Mouse (Mus musculus) fibroblast of lung, adult 2 months (primary cell): Measurements from ENCODE around the gene Faap20.
"Not testable (repeated sequence)": the region's sequence is repeated elsewhere in the genome, so short reads cannot be mapped to it uniquely, and the experiment has no call there.

Experiments used
- DNase-seq: peaks from one replicate; pipeline ENCODE4 v3.0.0-alpha.2; 2011; ENCODE audit warnings: low read depth

Gene Faap20

DNA sequence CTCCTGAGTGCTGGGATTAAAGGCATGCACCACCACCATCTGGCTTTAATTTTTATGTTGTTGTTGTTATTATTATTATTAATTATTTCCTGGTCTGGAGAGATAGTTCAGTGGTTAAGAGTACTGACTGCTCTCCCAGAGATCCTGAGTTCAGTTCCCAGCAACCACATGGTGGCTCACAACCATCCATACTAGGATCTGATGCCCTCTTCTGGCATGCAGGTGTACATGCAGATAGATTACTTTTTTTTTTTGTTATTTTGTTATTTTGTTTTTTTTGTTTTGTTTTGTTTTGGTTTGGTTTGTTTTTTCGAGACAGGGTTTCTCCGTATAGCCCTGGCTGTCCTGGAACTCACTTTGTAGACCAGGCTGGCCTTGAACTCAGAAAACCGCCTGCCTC lies 1.5 kb upstream of the Faap20 start:
- not testable (repeated sequence) for DNase-seq

DNA sequence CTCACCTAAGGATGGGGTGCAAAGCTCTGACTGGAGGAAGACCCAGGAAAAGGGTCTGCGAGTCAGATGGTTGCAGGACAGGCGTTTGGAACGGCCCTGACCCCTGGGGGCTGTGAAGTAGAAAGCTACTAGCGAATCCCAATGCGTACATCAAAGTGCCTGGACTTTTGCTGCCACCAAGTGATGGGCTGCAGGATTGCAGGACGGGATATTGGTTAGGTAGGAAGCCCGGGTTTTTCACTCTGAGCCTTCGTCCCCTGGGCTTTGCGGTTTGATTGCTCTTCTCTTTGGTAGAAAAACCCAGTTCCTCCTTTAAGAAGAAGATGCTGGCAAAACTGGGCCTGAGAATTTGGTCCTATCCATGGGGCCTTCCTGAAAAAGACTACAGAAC lies 350 bp upstream of the Faap20 start:
- DNase-seq: peak; percentile 93

DNA sequence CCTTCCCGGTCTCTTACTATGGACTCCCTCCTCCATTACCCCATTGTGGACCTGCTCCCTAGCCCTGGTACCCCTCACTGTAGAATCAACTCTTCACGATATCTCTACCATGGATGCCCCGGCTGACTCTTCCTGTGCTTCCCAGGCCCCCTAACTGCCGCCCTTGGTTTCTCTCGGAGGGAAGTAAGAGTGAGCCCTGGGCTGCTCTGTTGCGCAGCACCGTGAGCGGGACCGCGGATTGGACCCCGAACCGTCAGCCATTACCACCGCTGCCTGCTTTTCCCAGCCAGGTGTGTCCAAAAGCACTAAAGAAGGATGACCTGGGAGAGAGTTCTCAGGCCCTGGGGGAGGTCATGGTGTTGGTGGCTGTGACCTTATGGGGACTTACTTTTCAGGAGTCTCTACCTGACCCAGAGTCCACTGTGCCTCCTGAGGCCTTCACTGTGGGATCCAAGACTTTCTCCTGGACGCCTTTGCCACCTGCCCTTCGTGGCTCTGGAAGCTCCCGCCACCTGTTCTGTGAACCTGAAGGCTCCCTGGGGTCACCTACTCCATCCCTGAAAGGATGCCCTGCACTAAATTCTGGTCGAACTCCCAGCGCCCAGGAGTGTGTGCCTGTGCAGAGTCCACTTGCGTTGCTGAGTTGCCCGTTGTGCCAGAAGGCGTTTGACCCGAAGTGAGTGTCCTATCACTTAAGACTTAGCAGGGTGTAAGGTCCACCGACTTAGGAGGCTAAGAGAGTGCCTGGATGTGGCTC lies 937 bp downstream of the Faap20 start:
- DNase-seq: no peak

DNA sequence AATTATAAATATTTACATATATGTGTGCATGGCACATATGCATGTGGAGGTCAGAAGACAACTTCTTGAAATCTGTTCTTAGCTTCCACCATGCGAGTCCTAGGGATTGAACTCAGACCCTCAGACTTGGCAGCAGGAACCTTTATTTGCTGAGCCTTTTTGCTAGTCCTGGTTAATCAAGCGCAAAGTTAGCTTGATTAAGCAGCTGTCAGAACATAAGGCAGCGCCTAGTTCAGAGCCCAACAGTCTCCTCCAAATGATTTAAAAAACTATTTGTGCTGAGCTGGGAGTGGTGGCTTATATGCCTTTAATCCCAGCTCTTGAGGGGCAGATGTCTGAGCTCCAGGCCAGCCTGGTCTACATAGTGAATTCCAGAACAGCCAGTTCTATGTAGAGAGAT lies 1.5 kb downstream of the Faap20 start:
- DNase-seq: no peak

DNA sequence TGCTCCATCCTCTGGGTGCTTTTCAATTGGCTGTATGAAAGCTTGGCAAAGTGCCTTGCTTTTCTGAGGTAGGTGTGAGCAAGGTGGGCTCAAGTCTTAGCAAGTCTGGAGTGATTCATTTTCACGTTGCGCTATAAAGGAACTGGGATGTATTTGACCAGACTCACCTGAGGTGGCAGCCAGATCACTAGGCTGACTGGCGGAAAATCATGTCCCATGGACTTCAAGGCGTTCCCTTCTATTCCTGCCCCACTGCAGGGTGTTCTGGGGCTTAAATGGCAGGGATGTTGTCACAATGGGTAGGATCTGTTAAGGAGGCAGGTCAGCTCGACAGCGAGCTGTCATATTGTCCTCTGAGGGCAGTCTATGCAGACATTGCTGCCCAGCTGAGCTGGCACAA lies 2.7 kb downstream of the Faap20 start:
- no peak for DNase-seq

DNA sequence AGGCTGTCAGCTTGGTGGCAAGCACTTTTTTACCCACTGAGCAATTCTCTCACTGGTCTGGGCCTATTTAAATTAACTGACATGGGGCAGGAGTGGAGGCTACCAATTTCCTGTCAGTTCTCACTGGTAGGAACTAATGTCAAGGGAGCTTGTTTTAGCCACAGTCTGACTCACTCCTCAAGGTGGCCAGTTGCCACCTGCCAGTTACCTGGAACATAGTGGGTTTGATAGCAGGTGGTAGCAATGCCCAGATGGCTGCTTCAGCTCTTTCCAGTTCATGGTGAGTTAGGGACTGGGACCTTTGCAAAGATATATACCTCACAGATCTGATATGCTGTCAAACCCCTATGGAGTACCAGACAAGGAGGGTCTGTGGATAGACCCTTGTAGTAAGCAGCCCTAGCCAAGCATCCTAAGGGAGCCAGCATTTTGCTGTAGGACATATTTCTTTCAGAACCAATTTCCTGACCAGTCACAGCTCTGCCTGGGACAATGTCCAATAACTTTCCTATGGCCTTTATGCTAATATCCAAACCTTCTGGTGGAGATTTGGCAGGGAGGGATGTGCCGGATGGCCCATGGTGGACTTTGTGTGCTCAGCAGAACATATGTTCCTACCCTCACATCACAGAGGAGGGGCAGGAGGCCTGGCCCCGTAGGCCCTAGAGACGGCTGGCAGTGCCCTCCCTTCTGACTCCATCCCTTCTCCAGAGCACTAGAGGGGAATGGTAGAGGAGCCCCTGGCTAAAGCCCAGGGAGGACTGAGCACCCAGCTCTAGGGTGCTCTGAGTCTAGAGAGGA lies 15.1 kb downstream of the Faap20 start:
- DNase-seq: no peak

DNA sequence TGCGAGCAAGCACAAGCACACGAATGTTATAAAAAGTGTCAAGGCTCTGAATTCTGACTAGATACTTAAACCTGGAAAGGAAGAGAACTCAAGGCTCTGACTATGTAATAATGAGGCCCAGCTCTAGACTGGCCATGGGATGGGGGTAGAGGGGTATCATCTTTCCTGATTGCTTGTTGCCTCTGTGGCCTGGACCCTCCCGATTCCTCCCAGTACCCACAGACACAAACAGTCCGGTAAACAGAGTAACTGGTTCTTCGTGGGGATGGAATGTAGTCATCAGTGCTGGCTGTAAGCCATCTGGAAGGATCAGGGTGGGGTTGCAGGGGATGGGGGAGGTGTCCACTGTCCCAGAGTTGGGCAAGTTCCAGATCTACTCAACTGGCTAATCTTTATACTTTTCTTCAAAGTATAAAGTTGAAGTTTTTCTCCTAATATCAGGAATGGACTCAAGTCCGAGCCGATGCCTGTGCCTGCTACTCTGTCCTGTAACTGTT lies 17.5 kb downstream of the Faap20 start:
- no peak for DNase-seq

DNA sequence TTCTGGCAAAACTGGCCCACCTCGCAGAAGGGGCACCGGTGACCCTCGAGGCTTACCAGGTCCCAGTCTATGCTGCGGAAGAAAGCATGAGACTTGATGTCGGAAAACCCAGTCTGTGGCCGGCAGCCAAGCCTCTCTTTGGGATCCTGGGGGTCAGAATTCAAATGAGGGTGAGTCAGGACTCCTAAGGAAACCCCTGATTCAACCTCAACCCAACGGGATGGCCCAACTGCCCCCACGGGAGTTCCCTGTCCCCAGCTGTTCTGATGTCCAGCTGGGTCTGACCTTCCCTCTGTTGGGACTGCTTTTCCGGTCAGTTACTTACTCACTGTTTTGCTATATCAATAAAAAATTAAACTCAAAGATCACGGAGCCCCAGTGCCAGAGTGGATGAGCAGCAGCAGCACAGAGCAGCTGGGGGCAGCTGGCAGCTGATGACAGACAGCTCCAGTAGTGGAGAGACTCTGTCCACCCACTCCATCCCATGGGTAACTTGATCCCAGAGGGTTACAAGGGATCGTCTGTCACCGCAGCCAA lies 18.1 kb downstream of the Faap20 start:
- no peak for DNase-seq

DNA sequence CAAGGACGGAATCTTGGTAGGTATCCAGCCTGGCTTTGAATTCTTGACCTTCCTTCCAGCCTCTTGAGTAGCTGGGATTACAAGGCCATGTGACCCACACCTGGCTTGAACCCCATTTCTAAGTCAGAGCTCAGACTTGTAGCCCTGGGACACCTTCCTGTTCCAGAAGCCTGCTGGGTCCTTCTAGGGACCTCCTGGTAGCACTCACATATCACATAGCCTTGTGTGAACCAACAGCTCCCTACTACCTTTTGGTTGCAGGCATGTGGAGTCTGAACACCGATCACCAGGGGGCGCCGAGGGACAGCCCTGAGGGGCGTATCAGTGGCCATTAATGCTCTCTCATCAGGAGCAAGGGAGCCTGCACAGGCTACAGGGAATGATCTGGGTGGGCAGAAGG lies 18.8 kb downstream of the Faap20 start:
- no peak for DNase-seq

DNA sequence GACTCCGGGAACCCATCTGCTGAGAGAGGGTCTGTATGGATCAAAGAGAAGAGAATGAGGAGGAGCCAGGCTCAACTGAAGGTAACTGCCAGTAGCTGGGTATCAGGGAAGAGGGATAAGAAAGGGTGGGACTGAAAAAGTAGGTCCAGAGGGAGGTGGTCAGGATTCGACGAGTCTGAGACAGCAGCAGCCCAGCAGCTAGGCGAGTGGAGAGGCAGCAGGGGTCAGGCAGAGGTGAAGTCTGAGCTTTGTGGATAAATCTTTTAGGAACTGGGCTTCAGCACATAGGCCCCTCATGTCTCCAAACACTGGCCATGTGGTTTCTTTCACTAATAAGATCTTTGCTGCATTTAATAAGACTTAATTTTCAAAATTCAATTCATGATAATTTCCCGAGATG lies 24.8 kb downstream of the Faap20 start:
- DNase-seq: no peak

DNA sequence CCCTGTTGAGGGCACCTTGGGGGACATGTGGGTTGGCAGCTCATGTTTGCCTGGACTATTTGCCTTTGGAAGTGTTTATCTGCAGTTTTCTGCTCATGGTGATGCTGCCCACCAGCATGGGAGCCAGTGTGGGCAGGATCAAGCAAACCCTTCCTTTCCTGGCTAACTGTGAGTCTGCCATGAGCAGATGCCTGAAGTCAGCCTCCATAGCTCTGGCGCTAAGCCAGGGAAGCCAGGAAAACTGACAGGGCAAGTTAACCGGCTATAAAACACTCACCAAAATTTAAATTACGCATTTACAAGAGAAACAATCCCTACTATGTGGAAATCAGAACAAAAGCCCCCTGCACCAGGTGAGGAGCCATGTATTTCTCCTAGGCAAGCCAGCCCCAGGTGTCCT lies 25.2 kb downstream of the Faap20 start:
- no peak for DNase-seq

DNA sequence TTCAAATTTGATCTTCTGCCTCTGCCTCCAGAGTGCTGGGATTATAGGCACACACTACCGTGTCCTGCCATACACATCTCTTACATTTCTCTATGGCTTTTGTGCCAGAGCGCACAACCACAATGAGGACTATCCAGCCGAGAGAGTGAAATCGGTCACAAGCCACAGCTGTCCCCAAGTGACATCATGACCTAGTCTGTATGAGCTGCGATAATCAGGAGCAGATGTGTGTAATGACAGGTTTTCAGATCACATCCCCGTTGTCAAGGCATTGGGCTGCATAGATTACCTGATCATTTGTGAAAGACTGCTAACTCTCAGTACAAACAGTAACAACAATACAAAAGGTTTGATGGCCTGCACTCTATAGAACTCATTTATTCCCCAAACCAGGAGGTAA lies 28.4 kb downstream of the Faap20 start:
- DNase-seq: no peak

DNA sequence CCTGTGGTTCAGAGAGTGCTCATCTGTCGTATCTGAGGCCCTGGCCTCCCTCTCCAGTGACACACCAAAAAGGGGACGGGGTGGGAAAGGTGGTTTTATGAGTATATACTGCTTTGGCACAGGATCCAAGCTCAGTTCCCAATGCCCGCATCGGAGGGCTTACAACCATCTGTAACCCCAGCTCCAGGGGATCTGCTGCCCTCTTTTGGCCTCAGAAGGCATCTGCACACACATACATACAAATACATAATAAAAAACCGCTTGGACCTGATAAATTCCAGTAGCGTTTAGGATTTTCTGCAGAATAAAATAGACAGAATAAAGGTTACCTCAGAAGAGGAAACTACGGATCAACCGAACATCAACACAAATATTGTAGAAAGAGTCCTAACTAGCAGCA lies 29.5 kb downstream of the Faap20 start:
- no peak for DNase-seq

DNA sequence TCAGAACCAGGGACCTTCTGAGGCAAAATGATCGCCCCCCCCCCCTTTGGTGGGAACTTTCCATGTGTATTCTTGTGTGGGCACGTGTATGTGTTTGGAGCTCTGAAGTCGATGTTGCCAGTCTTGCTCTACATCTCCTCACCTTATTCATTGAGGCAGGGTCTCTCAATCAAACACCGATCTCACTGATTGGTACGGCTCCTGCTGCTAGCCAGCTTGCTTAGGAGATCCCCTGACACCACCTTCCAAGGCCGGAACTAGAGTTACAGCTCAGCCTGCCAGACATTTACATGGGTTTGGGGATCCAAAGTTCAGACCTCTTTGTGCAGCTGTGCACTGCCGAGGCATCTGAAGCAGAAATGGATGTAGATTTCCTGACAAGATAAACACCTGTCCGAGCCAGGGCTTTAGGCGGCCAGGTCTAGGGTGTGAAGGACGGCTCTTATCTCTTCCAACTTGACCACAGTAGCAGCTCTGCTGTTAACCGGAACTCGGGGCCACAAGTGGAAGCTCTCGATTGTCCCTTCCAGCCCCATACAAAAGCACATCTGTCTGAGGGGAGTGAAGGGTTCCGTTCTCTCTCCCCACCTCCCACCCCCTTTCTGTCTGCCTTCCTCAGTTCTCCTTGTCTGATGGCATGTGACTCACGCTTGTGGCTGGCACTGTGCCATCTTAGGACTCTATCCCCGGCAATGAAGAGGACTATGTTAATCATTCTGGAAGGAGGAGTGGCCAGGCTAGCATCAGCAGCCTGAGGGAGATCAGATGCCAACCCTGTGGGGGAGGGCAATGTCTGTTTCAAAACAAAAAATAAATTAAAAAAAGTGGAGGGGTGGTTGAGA lies 30.5 kb downstream of the Faap20 start:
- DNase-seq: no peak

DNA sequence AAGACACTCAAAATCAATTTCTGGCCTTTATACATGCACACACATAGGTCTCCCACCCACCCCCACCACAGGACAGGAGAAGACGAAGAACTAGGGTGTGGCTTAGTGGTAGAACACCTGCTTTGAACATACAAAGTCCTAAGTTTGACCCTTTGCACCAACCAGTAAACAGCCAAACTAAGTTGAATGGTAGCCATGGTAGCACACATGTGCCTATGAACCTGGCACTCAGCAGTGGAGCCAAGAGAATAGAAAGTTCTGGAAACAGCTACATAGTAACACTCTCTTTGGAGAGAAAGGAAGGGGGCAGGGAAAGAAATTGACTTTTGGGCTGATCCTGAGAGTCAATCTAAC lies 31.1 kb downstream of the Faap20 start:
- no peak for DNase-seq

DNA sequence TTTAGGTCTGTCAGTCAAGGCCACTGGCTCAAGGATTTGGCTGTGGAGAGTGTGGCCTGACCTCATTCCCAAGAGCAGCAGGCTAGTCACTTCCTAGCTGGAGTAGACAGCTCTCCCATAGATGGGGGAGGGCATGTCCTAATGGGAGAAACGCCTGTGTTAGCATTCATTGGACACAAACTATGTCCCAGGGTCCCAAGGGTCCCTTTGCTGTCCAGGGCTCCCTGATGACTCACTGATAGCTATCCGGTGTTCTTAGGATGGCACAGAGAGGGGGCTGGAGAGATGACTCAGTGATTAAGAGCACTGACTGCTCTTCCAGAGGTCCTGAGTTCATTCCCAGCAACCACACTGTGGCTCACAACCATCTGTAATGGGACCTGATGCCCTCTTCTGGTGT lies 31.6 kb downstream of the Faap20 start:
- no peak for DNase-seq

DNA sequence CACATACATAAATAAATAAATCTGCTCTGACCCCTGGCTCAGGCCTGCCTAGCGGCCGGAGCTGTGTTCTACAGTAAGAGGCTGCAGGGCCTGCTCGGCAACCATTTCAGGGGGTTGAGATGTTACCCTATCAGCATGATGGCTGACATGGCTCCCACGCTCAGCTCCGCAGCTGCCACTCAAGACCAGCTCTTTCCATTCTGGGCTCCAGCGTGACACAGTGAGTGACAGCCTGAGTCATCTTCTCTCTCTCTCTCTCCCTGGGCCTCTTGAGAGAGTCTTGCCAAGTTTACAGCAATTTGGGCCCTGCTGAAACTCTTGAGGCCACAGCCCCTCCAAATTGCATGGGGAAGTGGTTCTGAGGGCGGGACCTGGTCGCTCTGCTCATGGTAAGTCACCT lies 32.0 kb downstream of the Faap20 start:
- no peak for DNase-seq

DNA sequence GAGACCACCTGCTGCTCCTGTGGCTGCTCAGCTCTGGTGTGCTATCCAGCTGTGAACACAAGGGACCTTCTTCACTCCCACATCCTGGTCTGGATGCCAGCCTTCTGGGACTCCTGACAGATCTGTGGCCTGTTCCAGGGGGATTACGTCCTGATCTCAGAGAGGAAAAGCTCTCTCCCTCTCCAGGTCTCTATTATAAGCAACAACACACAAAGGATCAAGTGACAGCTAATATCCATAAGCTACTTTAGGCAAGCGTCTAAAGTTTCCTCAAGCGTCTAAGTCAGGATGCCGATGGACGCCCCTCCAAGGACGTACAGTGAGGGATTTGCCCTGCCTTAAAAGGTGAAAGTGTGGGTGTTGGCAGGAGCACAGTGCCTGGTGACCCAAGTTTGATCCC lies 32.6 kb downstream of the Faap20 start:
- no peak for DNase-seq

DNA sequence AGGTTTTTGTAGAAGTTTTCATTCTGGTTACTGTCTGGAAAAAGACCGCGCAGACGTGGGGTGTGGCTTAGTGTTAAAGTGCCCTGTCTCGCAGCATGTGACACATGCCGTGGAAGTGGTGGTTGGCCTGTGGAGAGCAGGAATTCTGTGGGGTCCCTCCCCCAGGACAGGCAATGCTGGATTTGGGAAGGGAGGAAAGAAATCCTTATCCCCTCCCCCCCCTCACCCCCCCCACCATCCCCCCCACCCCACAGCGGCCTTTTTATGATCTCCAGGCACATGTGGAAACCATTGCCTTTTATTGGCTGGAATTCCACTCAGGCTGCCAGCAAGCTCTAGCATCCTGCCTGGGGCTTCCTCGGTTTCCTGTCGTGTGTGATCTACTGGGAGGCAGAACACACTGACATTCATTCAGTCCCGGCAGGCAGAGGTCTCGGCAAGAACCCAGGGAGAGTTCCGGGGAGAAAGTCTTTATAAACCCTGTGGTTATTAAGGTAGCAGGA lies 33.5 kb downstream of the Faap20 start:
- no peak for DNase-seq

DNA sequence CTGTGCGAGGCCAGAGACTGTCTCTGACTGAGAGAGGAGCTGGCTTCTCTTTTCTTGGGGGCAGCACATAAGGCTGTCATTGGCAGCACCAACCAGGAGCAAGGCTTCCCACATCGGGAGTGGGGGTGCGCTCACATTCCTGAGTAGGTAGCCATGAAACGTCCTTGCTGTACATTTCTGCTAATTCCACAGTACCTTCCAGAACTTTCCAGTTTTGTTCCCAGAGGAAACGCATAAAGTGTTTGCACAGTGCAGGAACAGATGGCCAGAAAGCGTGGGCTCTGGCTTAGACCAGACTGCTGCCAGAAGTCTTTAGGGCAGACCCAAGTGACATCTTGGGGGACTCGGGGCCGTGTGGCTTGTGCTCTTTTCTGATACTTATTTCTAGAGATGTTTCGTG lies 34.0 kb downstream of the Faap20 start:
- no peak for DNase-seq

DNA sequence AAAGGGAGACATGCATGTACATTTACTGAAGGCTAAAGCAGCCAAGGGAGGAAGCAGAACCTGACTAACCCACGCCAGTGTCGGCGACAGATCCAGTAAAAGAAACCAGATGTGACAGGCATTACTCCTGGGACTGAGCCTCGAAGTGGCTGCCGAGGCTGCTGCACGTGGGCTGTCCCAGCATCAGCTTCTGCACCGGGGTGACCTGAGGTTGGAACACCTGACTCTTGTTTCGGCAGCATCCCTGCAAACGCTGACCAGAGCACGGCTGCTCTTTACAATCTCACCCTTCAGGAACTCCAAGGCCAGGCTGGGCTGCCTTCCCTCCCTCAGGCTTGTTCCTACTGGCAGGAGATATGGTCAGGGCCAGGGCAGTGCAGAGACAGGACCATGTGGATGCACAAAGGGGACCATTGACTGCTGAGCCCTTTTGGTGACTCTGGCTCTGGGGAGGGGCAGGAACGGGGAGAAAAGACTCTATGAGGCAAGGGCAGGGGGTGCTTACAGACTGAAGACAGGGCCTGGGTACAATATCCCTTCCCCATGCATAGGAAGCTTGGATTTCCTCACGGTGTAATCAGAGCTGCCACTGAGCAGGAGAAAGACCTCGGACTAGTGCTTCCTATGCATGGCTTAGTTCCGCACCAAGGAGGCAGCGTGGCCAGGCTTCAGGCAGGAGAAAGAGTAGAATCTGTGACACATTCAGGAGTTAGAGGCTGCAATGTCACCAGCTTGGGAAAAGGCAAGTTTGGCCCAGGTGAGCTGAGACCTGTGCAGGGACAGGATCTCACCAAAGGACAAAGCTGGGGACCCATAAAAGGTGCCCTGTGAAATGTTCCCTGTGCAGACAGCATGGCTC lies 35.1 kb downstream of the Faap20 start:
- DNase-seq: no peak
